Mouse (Mus musculus): ENCODE results near the gene Il15ra. TPM values are rescaled to one million over a fixed set of nuclear protein-coding genes. Genes with fewer than 3 reads are reported as not detected.

The Il15ra gene
- total and polyA plus RNA-seq, 2 experiments from 2014 or later, result 14.2 to 24.7 TPM

- no peak overlapping the region for H3K9ac ChIP-seq (replicated peaks; ENCODE audit: low read depth, low read length)
- H3K4me3 ChIP-seq (ENCODE audit: low read depth, low read length), result no peak overlapping the region
- H3K9me3 ChIP-seq (replicated peaks; ENCODE audit: control insufficient read depth, low read length), result no peaks in the 10 kb centered on the region
- no peak for TF ChIP-seq CTCF (IDR thresholded peaks at IDR 0.05; ENCODE audit: low read depth)
- TF ChIP-seq EP300 (IDR thresholded peaks at IDR 0.05; ENCODE audit: low read depth), result no peak
- 54% methylated on average over 2 of the region's 2 CpGs for WGBS
- H3K27ac ChIP-seq (ENCODE audit: low read depth), result no peak overlapping the region
- no peaks in the 10 kb centered on the region for H3K27me3 ChIP-seq (ENCODE audit: control insufficient read depth, insufficient read depth, low read length)
- no peaks in the 10 kb centered on the region for H3K4me1 ChIP-seq (ENCODE audit: control insufficient read depth, insufficient read depth)
- ATAC-seq (ENCODE audit: insufficient read depth, low read depth) (no peak), DNase-seq (ENCODE audit: low spot score) (no peak)
- H3K36me3 ChIP-seq (replicated peaks; ENCODE audit: control insufficient read depth, insufficient read depth, low read length), result no peaks in the 10 kb centered on the region
- no peak overlapping the region for H3K4me2 ChIP-seq (ENCODE audit: low read depth, low read length)
Measured at GRCm38 (mm10) chr2:11695867-11696266, 9.2 kb upstream of the Il15ra start.

GRCm38 (mm10) chr2:11698994-11699393 lies 6.1 kb upstream of the Il15ra start:
- ATAC-seq (ENCODE audit: insufficient read depth, low read depth), result no peak
- H3K9ac ChIP-seq (replicated peaks; ENCODE audit: low read depth, low read length), result no peak overlapping the region
- no peak overlapping the region for H3K4me3 ChIP-seq (ENCODE audit: low read depth, low read length)
- H3K27ac ChIP-seq (ENCODE audit: low read depth), result no peak overlapping the region
- DNase-seq (ENCODE audit: low spot score), result no peak
- H3K4me2 ChIP-seq (ENCODE audit: low read depth, low read length), result no peak overlapping the region
- no peaks in the 10 kb centered on the region for H3K36me3 ChIP-seq (replicated peaks; ENCODE audit: control insufficient read depth, insufficient read depth, low read length)
- no peak for TF ChIP-seq CTCF (IDR thresholded peaks at IDR 0.05; ENCODE audit: low read depth)
- H3K4me1 ChIP-seq (ENCODE audit: control insufficient read depth, insufficient read depth), result no peaks in the 10 kb centered on the region
- 65% methylated on average over 5 of the region's 5 CpGs for WGBS
- H3K9me3 ChIP-seq (replicated peaks; ENCODE audit: control insufficient read depth, low read length), result no peaks in the 10 kb centered on the region
- H3K27me3 ChIP-seq (ENCODE audit: control insufficient read depth, insufficient read depth, low read length), result no peaks in the 10 kb centered on the region

- H3K4me1 ChIP-seq (ENCODE audit: control insufficient read depth, insufficient read depth), result 0 out of 2 replicates have a peak, but pooled peaks cover 2% of the 10 kb centered on the region
- H3K9me3 ChIP-seq (replicated peaks; ENCODE audit: control insufficient read depth, low read length), result no peaks in the 10 kb centered on the region
- TF ChIP-seq CTCF (IDR thresholded peaks at IDR 0.05; ENCODE audit: low read depth) (no peak), EP300 (IDR thresholded peaks at IDR 0.05; ENCODE audit: low read depth) (no peak)
- H3K27ac ChIP-seq (ENCODE audit: low read depth), result no peak overlapping the region
- ATAC-seq (ENCODE audit: insufficient read depth, low read depth) (no peak), DNase-seq (ENCODE audit: low spot score) (no peak)
- 72% methylated on average over 2 of the region's 2 CpGs for WGBS
- H3K9ac ChIP-seq (replicated peaks; ENCODE audit: low read depth, low read length), result no peak overlapping the region
- no peak overlapping the region for H3K4me2 ChIP-seq (ENCODE audit: low read depth, low read length)
- H3K36me3 ChIP-seq (replicated peaks; ENCODE audit: control insufficient read depth, insufficient read depth, low read length), result no peaks in the 10 kb centered on the region
- no peaks in the 10 kb centered on the region for H3K27me3 ChIP-seq (ENCODE audit: control insufficient read depth, insufficient read depth, low read length)
- no peak overlapping the region for H3K4me3 ChIP-seq (ENCODE audit: low read depth, low read length)
Measured at GRCm38 (mm10) chr2:11699905-11700304, 5.2 kb upstream of the Il15ra start.

GRCm38 (mm10) chr2:11706030-11706745 lies 1.1 kb downstream of the Il15ra start:
- WGBS, result 6% methylated on average over 28 of the region's 28 CpGs
- Histone ChIP-seq H3K27ac (ENCODE audit: low read depth) (peak overlapping the region; percentile 92; the same call in 1 of the 2 replicates), H3K4me2 (ENCODE audit: low read depth, low read length) (peak overlapping the region; percentile 85), H3K27me3 (ENCODE audit: control insufficient read depth, insufficient read depth, low read length) (no peaks in the 10 kb centered on the region), H3K9ac (replicated peaks; ENCODE audit: low read depth, low read length) (peak overlapping the region; percentile 88), H3K36me3 (replicated peaks; ENCODE audit: control insufficient read depth, insufficient read depth, low read length) (no peaks in the 10 kb centered on the region), H3K4me3 (ENCODE audit: low read depth, low read length) (peak overlapping the region; percentile 87), H3K4me1 (ENCODE audit: control insufficient read depth, insufficient read depth) (peaks cover 16% of the 10 kb centered on the region), H3K9me3 (replicated peaks; ENCODE audit: control insufficient read depth, low read length) (no peaks in the 10 kb centered on the region)
- DNase-seq (ENCODE audit: low spot score) (no peak), ATAC-seq (ENCODE audit: insufficient read depth, low read depth) (peak; percentile 25; the same call in 1 of the 2 replicates)
- TF ChIP-seq EP300 (IDR thresholded peaks at IDR 0.05; ENCODE audit: low read depth), result no peak
- no peak for TF ChIP-seq CTCF (IDR thresholded peaks at IDR 0.05; ENCODE audit: low read depth)

GRCm38 (mm10) chr2:11706746-11707065 lies 1.6 kb downstream of the Il15ra start:
- Histone ChIP-seq H3K4me1 (ENCODE audit: control insufficient read depth, insufficient read depth) (peaks cover 16% of the 10 kb centered on the region), H3K9ac (replicated peaks; ENCODE audit: low read depth, low read length) (no peak overlapping the region), H3K27me3 (ENCODE audit: control insufficient read depth, insufficient read depth, low read length) (no peaks in the 10 kb centered on the region), H3K36me3 (replicated peaks; ENCODE audit: control insufficient read depth, insufficient read depth, low read length) (no peaks in the 10 kb centered on the region), H3K9me3 (replicated peaks; ENCODE audit: control insufficient read depth, low read length) (no peaks in the 10 kb centered on the region), H3K4me3 (ENCODE audit: low read depth, low read length) (peak overlapping the region; percentile 87; the same call in 1 of the 2 replicates), H3K27ac (ENCODE audit: low read depth) (no peak overlapping the region), H3K4me2 (ENCODE audit: low read depth, low read length) (peak overlapping the region; percentile 85)
- ATAC-seq (ENCODE audit: insufficient read depth, low read depth), result no peak
- WGBS, result 43% methylated on average over 6 of the region's 6 CpGs
- no peak for DNase-seq (ENCODE audit: low spot score)
- no peak for TF ChIP-seq CTCF (IDR thresholded peaks at IDR 0.05; ENCODE audit: low read depth)
- no peak for TF ChIP-seq EP300 (IDR thresholded peaks at IDR 0.05; ENCODE audit: low read depth)

GRCm38 (mm10) chr2:11708538-11708937 lies 3.4 kb downstream of the Il15ra start:
- Histone ChIP-seq H3K27ac (ENCODE audit: low read depth) (no peak overlapping the region), H3K4me1 (ENCODE audit: control insufficient read depth, insufficient read depth) (peaks cover 16% of the 10 kb centered on the region), H3K9me3 (replicated peaks; ENCODE audit: control insufficient read depth, low read length) (no peaks in the 10 kb centered on the region), H3K27me3 (ENCODE audit: control insufficient read depth, insufficient read depth, low read length) (no peaks in the 10 kb centered on the region), H3K4me2 (ENCODE audit: low read depth, low read length) (no peak overlapping the region), H3K36me3 (replicated peaks; ENCODE audit: control insufficient read depth, insufficient read depth, low read length) (no peaks in the 10 kb centered on the region), H3K4me3 (ENCODE audit: low read depth, low read length) (no peak overlapping the region), H3K9ac (replicated peaks; ENCODE audit: low read depth, low read length) (no peak overlapping the region)
- no peak for TF ChIP-seq EP300 (IDR thresholded peaks at IDR 0.05; ENCODE audit: low read depth)
- TF ChIP-seq CTCF (IDR thresholded peaks at IDR 0.05; ENCODE audit: low read depth), result no peak
- 81% methylated on average over 5 of the region's 5 CpGs for WGBS
- ATAC-seq (ENCODE audit: insufficient read depth, low read depth) (no peak), DNase-seq (ENCODE audit: low spot score) (no peak)
